Mouse (Mus musculus) heart, adult 2 months (tissue): ENCODE data around the gene Olfr303. TPM values are rescaled to one million over a fixed set of nuclear protein-coding genes. Genes with fewer than 3 reads are reported as not detected.

ENCODE experiments used
- DNase-seq, 2 experiments: peaks; one replicate each; pipeline ENCODE4 v3.0.0; 2021
- H3K27ac ChIP-seq: fragments of 200-600 bp; 2 replicates; pipeline ENCODE4 v1.8.1; 2022
- H3K27me3 ChIP-seq: fragments of 200-500 bp; 2 replicates; pipeline ENCODE4 v1.6.1; 2012; ENCODE audit warnings: mild to moderate bottlenecking, low read length, inconsistent platforms, mixed read lengths; ENCODE audit not compliant: control insufficient read depth, insufficient read depth
- H3K36me3 ChIP-seq: fragments of 200-500 bp; 2 replicates; pipeline ENCODE4 v1.6.1; 2012; ENCODE audit warnings: low read length, inconsistent platforms; ENCODE audit not compliant: control insufficient read depth, insufficient read depth
- H3K4me1 ChIP-seq: fragments of 200-500 bp; 2 replicates; pipeline ENCODE4 v1.6.1; 2011; ENCODE audit warnings: low read length; ENCODE audit not compliant: control insufficient read depth, insufficient read depth
- H3K4me3 ChIP-seq: fragments of 200-600 bp; 2 replicates; pipeline ENCODE4 v1.8.1; 2022
- H3K79me2 ChIP-seq: fragments of 200-500 bp; replicated peaks from 2 replicates; pipeline ENCODE4 v1.6.1; 2012; ENCODE audit warnings: mild to moderate bottlenecking, inconsistent platforms, low read length, moderate library complexity, mixed read lengths; ENCODE audit not compliant: control insufficient read depth, insufficient read depth
- H3K9ac ChIP-seq: fragments of 200-500 bp; 2 replicates; pipeline ENCODE4 v1.6.1; 2012; ENCODE audit warnings: low read depth, mild to moderate bottlenecking, control low read depth, inconsistent platforms, low read length, mixed read lengths
- CTCF ChIP-seq: fragments of 200-600 bp; IDR thresholded peaks from 2 replicates; pipeline ENCODE4 v1.8.1; 2022; ENCODE audit warnings: antibody characterized with exemption, mild to moderate bottlenecking, moderate library complexity
- EP300 ChIP-seq: fragments of 200-500 bp; IDR thresholded peaks from 2 replicates; pipeline ENCODE4 v1.6.1; 2011; ENCODE audit warnings: low read depth, low read length, control low read depth; ENCODE audit not compliant: insufficient read depth
- POLR2A ChIP-seq: fragments of 200-500 bp; IDR thresholded peaks from 2 replicates; pipeline ENCODE4 v1.6.1; 2011; ENCODE audit warnings: mild to moderate bottlenecking, low read depth, low read length, control low read depth; ENCODE audit not compliant: insufficient read depth
- WGBS: fragments of 180-500 bp; shearing (Covaris S2); methylation state at CpG from one replicate; pipeline ENCODE4 v1.1.7; 2018; 5-methylcytosine and 5-hydroxymethylcytosine counted together
- intact Hi-C: fragments of 180-260 bp; cut with DNase I; formaldehyde crosslinking; loops from one replicate; pipeline ENCODE4 v1.15.1; 2025
- polyA plus RNA-seq: library from polyadenylated mRNA; depleted of rRNA; stranded (reverse); fragments of >200 nt; gene quantifications from 2 replicates; pipeline ENCODE4 v1.2.3, GENCODE M21; 2012; rRNA removed
- total RNA-seq, 2 experiments: library from RNA; stranded (reverse); gene quantifications; 2 replicates each; pipeline ENCODE4 v1.2.3; 2021

Gene Olfr303
- total and polyA plus RNA-seq, 3 experiments: not detected

- Histone ChIP-seq H3K27ac (no peak overlapping the region), H3K79me2 (no peaks in the 10 kb centered on the region), H3K27me3 (no peaks in the 10 kb centered on the region), H3K4me1 (no peaks in the 10 kb centered on the region), H3K36me3 (no peaks in the 10 kb centered on the region), H3K4me3 (no peak overlapping the region), H3K9ac (no peak overlapping the region)
- 42% methylated on average over 3 of the region's 3 CpGs for WGBS
- TF ChIP-seq EP300 (no peak), POLR2A (no peak), CTCF (no peak)
- intact Hi-C loops: no loop called here
- no peak for DNase-seq
These were observed 53.3 kb downstream of the Olfr303 start for GRCm38 (mm10) chr7:86344253-86344652.

DNA sequence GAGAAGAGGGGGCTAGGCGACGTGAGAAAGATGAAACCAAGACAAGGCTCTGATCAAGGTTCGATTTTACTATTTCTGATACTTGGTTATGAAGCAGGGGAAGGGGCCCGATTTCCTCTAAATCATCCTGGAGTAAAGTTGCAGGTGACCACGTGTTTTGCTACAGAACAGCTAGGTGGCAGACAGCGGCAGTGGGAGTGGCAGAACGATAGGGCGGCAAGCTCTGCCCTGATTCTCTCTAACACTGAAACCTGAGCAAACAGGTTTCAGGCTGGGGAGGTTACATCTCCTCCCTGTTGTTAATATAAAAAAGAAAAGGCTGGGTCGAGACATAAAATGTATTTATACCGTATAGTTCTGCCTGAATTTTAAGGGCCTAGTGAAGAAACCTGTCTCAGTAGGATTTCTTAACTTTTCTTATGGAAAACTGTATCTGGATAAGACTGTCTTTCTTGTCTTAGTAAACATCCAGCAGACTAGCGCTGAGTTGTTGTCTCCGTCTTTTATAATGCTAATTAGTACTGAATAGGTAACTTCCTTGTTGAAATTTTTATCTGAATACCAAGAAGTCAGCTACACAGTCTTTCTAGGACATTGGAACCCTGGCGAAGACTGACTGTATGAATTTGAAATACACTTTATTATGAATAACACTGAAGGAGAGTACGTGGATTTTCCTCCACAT, 54.6 kb downstream of the Olfr303 start:
- Histone ChIP-seq H3K4me3 (no peak overlapping the region), H3K36me3 (no peaks in the 10 kb centered on the region), H3K9ac (no peak overlapping the region), H3K4me1 (no peaks in the 10 kb centered on the region), H3K27me3 (no peaks in the 10 kb centered on the region), H3K79me2 (no peaks in the 10 kb centered on the region), H3K27ac (no peak overlapping the region)
- no peak for DNase-seq
- no peak for TF ChIP-seq CTCF
- no peak for TF ChIP-seq EP300
- TF ChIP-seq POLR2A: no peak
- WGBS: 65% methylated on average over 14 of the region's 14 CpGs
- intact Hi-C loops: no loop called here

Other genes with a start within 250 kb of the Olfr303 start
- gene Vmn2r75, start 226.0 kb downstream of the Olfr303 start, total RNA-seq: not detected
- gene Vmn2r75, start 226.0 kb downstream of the Olfr303 start, polyA plus RNA-seq: not detected in 2 replicates
- not detected for gene Vmn2r76, start 151.5 kb downstream of the Olfr303 start, total RNA-seq
- gene Vmn2r76, start 151.5 kb downstream of the Olfr303 start, polyA plus RNA-seq: not detected in 2 replicates
- gene Olfr310, start 120.6 kb downstream of the Olfr303 start, total RNA-seq: not detected
- gene Olfr310, start 120.6 kb downstream of the Olfr303 start, polyA plus RNA-seq: not detected in 2 replicates
- not detected for gene Olfr309, start 84.1 kb downstream of the Olfr303 start, total RNA-seq
- not detected in 2 replicates for gene Olfr309, start 84.1 kb downstream of the Olfr303 start, polyA plus RNA-seq
- gene Olfr308, start 72.2 kb downstream of the Olfr303 start, total RNA-seq: not detected
- gene Olfr308, start 72.2 kb downstream of the Olfr303 start, polyA plus RNA-seq: not detected in 2 replicates
- gene Olfr307, start 60.2 kb downstream of the Olfr303 start, total RNA-seq: not detected
- not detected in 2 replicates for gene Olfr307, start 60.2 kb downstream of the Olfr303 start, polyA plus RNA-seq
- gene Olfr305, start 30.9 kb downstream of the Olfr303 start, total RNA-seq: not detected
- gene Olfr305, start 30.9 kb downstream of the Olfr303 start, polyA plus RNA-seq: not detected in 2 replicates
- not detected for gene Olfr304, start 11.1 kb downstream of the Olfr303 start, total RNA-seq
- not detected in 2 replicates for gene Olfr304, start 11.1 kb downstream of the Olfr303 start, polyA plus RNA-seq
- gene Olfr301, start 6.1 kb upstream of the Olfr303 start, total RNA-seq: not detected
- not detected in 2 replicates for gene Olfr301, start 6.1 kb upstream of the Olfr303 start, polyA plus RNA-seq
- gene Olfr299, start 62.1 kb upstream of the Olfr303 start, total RNA-seq: not detected
- not detected in 2 replicates for gene Olfr299, start 62.1 kb upstream of the Olfr303 start, polyA plus RNA-seq
- not detected for gene Olfr298, start 94.7 kb upstream of the Olfr303 start, total RNA-seq
- not detected in 2 replicates for gene Olfr298, start 94.7 kb upstream of the Olfr303 start, polyA plus RNA-seq
- not detected for gene Olfr297, start 122.2 kb upstream of the Olfr303 start, total RNA-seq
- gene Olfr297, start 122.2 kb upstream of the Olfr303 start, polyA plus RNA-seq: not detected in 2 replicates
- not detected for gene Olfr295, start 186.1 kb upstream of the Olfr303 start, total RNA-seq
- gene Olfr295, start 186.1 kb upstream of the Olfr303 start, polyA plus RNA-seq: not detected in 2 replicates
- gene Olfr294, start 218.9 kb upstream of the Olfr303 start, total RNA-seq: not detected
- gene Olfr294, start 218.9 kb upstream of the Olfr303 start, polyA plus RNA-seq: not detected in 2 replicates